In genomic region chr15:36354545-36354944, GRCm38 (mm10) we compare ENCODE assay signal across 25 mouse cellular contexts.
DNase-seq lines count a peak whose midpoint lies in the region; ATAC-seq lines count a peak whose summit lies in the region.
"Had no signal": no experiment of that assay in that cellular context is flagged by ENCODE, and none has a peak within 500 bp of the region (broad histone marks: within the 10 kb centered on the region; RNA-seq: fewer than 3 reads in every experiment).

No protein-coding gene starts in this region.

- WGBS in liver, embryonic 12.5 days (ENCODE audit: insufficient replicate concordance), result 74% methylated on average over 6 of the region's 6 CpGs
- WGBS in liver, embryonic 16.5 days (ENCODE audit: insufficient replicate concordance), result 72% methylated on average over 6 of the region's 6 CpGs

- ATAC-seq in liver, embryonic 12.5 days, result peak; percentile 79
- peak; percentile 77 for ATAC-seq in liver, embryonic 16.5 days (ENCODE audit: low read depth)
- ATAC-seq: CD4-positive, CD25-positive, alpha-beta regulatory T cell, adult 4 months; forebrain, embryonic 15.5 days; hindbrain, embryonic 16.5 days had no signal

- H3K4me3 ChIP-seq in liver, embryonic 12.5 days, result no peak overlapping the region
- no peak overlapping the region for H3K4me3 ChIP-seq in liver, embryonic 16.5 days (ENCODE audit: low read depth, low read length)
- H3K4me3 ChIP-seq: embryonic facial prominence, embryonic 10.5 days; erythroblast, embryonic 14.5 days; forebrain, embryonic 15.5 days; heart, embryonic 15.5 days; hindbrain, embryonic 12.5 days had no signal

- H3K27ac ChIP-seq in liver, embryonic 12.5 days, result no peak overlapping the region; the same call in 1 of the 2 replicates
- no peak overlapping the region for H3K27ac ChIP-seq in liver, embryonic 16.5 days (ENCODE audit: low read length)
- H3K27ac ChIP-seq: embryonic facial prominence, embryonic 10.5 days; forebrain, embryonic 15.5 days; heart, embryonic 15.5 days; hindbrain, embryonic 12.5 days had no signal

- H3K27me3 ChIP-seq in liver, embryonic 12.5 days (replicated peaks), result peaks cover 9% of the 10 kb centered on the region; the same call in 1 of the 2 replicates
- H3K27me3 ChIP-seq in liver, embryonic 16.5 days (ENCODE audit: control insufficient read depth, insufficient read depth, low read depth, low read length), result no peaks in the 10 kb centered on the region
- H3K27me3 ChIP-seq: forebrain, embryonic 15.5 days; heart, embryonic 15.5 days; hindbrain, embryonic 12.5 days had no signal

- peak; percentile 3 for DNase-seq in adrenal gland, postnatal 14 days
- DNase-seq in adrenal gland, adult 18-20 months (ENCODE audit: low spot score in 2 of 2), result no peak
- peak; percentile 9 to 10 for DNase-seq in right cerebral cortex, postnatal 10 days (ENCODE audit: low spot score in 2 of 2)
- no peak for DNase-seq in right cerebral cortex, postnatal 36 days (ENCODE audit: low spot score in 2 of 2)
- DNase-seq in ovary, postnatal 10 days (ENCODE audit: low spot score), result no peak
- DNase-seq in thymus, postnatal 36 days, result no peak
- DNase-seq: adrenal gland, postnatal 25 days; B cell, adult 2 months; cerebellum, adult 18-20 months; cerebellum, adult 9-11 months; cerebellum, postnatal 36 days; gastrocnemius, postnatal 36 days; heart, adult 18-20 months; heart, postnatal 36 days had no signal

- H3K9ac ChIP-seq in liver, embryonic 12.5 days, result no peak overlapping the region
- no peak overlapping the region; the same call in 1 of the 2 replicates for H3K9ac ChIP-seq in liver, embryonic 16.5 days (ENCODE audit: low read depth, low read length)
- H3K9ac ChIP-seq: forebrain, embryonic 15.5 days; heart, embryonic 15.5 days; hindbrain, embryonic 12.5 days had no signal

- H3K4me2 ChIP-seq in liver, embryonic 12.5 days, result no peak overlapping the region
- H3K4me2 ChIP-seq in liver, embryonic 16.5 days (ENCODE audit: low read depth, low read length), result no peak overlapping the region
- H3K4me2 ChIP-seq: forebrain, embryonic 15.5 days; heart, embryonic 11.5 days; heart, embryonic 15.5 days; hindbrain, embryonic 12.5 days had no signal

- H3K4me1 ChIP-seq in liver, embryonic 12.5 days, result peaks cover 27% of the 10 kb centered on the region
- peaks cover 11% of the 10 kb centered on the region for H3K4me1 ChIP-seq in liver, embryonic 16.5 days (ENCODE audit: control insufficient read depth, low read depth, low read length)
- H3K4me1 ChIP-seq: forebrain, embryonic 15.5 days; heart, embryonic 15.5 days; hindbrain, embryonic 12.5 days had no signal

- no peaks in the 10 kb centered on the region for H3K9me3 ChIP-seq in liver, embryonic 12.5 days (replicated peaks)
- no peaks in the 10 kb centered on the region for H3K9me3 ChIP-seq in liver, embryonic 16.5 days (replicated peaks; ENCODE audit: control insufficient read depth, low read length)
- H3K9me3 ChIP-seq: embryonic facial prominence, embryonic 10.5 days; forebrain, embryonic 15.5 days; G1E; heart, embryonic 15.5 days; hindbrain, embryonic 12.5 days had no signal

- no peaks in the 10 kb centered on the region for H3K36me3 ChIP-seq in liver, embryonic 12.5 days
- no peaks in the 10 kb centered on the region for H3K36me3 ChIP-seq in liver, embryonic 16.5 days (ENCODE audit: control insufficient read depth, insufficient read depth)
- H3K36me3 ChIP-seq: embryonic facial prominence, embryonic 10.5 days; forebrain, embryonic 15.5 days; G1E; heart, embryonic 15.5 days; hindbrain, embryonic 12.5 days had no signal

Comparison
In these comparisons a context has a peak if more than half of its experiments do, and no peak if none do; other contexts are left out.
1. DNase-seq: peak in adrenal gland, postnatal 14 days (single experiment) and right cerebral cortex, postnatal 10 days (2 of 2); none in adrenal gland, adult 18-20 months (0 of 2), right cerebral cortex, postnatal 36 days (0 of 2), ovary, postnatal 10 days (single experiment) and thymus, postnatal 36 days (0 of 2).